In genomic region chr12:71922827-71923381, GRCm38 (mm10) we compare ENCODE assay signal across 16 mouse cellular contexts.
DNase-seq lines count a peak whose midpoint lies in the region; ATAC-seq and TF ChIP-seq lines count a peak whose summit lies in the region.
"Had no signal": no experiment of that assay in that cellular context is flagged by ENCODE, and none has a peak within 500 bp of the region (broad histone marks: within the 10 kb centered on the region; RNA-seq: fewer than 3 reads in every experiment).

No protein-coding gene starts in this region.

- H3K27me3 ChIP-seq in forebrain, embryonic 12.5 days: no peaks in the 10 kb centered on the region
- no peaks in the 10 kb centered on the region for H3K27me3 ChIP-seq in forebrain, postnatal 0 days (ENCODE audit: insufficient read depth, low read length)
- H3K27me3 ChIP-seq in midbrain, embryonic 10.5 days (ENCODE audit: low read depth, poor library complexity, severe bottlenecking): no peaks in the 10 kb centered on the region
- H3K27me3 ChIP-seq in midbrain, postnatal 0 days (ENCODE audit: insufficient read depth, low read length): no peaks in the 10 kb centered on the region
- no peaks in the 10 kb centered on the region for H3K27me3 ChIP-seq in hindbrain, embryonic 15.5 days
- H3K27me3 ChIP-seq: intestine, embryonic 15.5 days; limb, embryonic 13.5 days; Patski had no signal

- H3K36me3 ChIP-seq in forebrain, embryonic 12.5 days (replicated peaks): peaks cover 6% of the 10 kb centered on the region; the same call in 1 of the 2 replicates
- H3K36me3 ChIP-seq in forebrain, postnatal 0 days (ENCODE audit: insufficient read depth): peaks cover 7% of the 10 kb centered on the region; the same call in 1 of the 2 replicates
- no peaks in the 10 kb centered on the region; the same call in 1 of the 2 replicates for H3K36me3 ChIP-seq in midbrain, embryonic 10.5 days
- peaks cover 2% of the 10 kb centered on the region; the same call in 1 of the 2 replicates for H3K36me3 ChIP-seq in midbrain, postnatal 0 days (ENCODE audit: insufficient read depth, low read length)
- peaks cover 3% of the 10 kb centered on the region; the same call in 1 of the 2 replicates for H3K36me3 ChIP-seq in hindbrain, embryonic 15.5 days
- H3K36me3 ChIP-seq: intestine, embryonic 15.5 days had no signal

- WGBS in forebrain, embryonic 12.5 days: 50% methylated on average over 5 of the region's 5 CpGs
- WGBS in forebrain, postnatal 0 days: 37% methylated on average over 5 of the region's 5 CpGs
- 60% methylated on average over 5 of the region's 5 CpGs for WGBS in midbrain, embryonic 10.5 days
- WGBS in midbrain, postnatal 0 days: 27% methylated on average over 5 of the region's 5 CpGs
- WGBS in hindbrain, embryonic 15.5 days: 28% methylated on average over 5 of the region's 5 CpGs

- peaks cover 56% of the 10 kb centered on the region for H3K4me1 ChIP-seq in forebrain, embryonic 12.5 days
- peaks cover 3% of the 10 kb centered on the region; the same call in 1 of the 2 replicates for H3K4me1 ChIP-seq in forebrain, postnatal 0 days (ENCODE audit: insufficient read depth)
- H3K4me1 ChIP-seq in midbrain, embryonic 10.5 days: peaks cover 66% of the 10 kb centered on the region
- peaks cover 3% of the 10 kb centered on the region; the same call in 1 of the 2 replicates for H3K4me1 ChIP-seq in midbrain, postnatal 0 days (ENCODE audit: insufficient read depth, low read length)
- peaks cover 59% of the 10 kb centered on the region for H3K4me1 ChIP-seq in hindbrain, embryonic 15.5 days (replicated peaks)
- H3K4me1 ChIP-seq: intestine, embryonic 15.5 days had no signal

- DNase-seq in forebrain, postnatal 0 days: no peak
- no peak for DNase-seq in midbrain, embryonic 10.5 days (ENCODE audit: low spot score)
- DNase-seq in midbrain, postnatal 0 days (ENCODE audit: low spot score): no peak
- peak; percentile 68 for DNase-seq in retina, embryonic 14.5 days (ENCODE audit: low spot score)
- DNase-seq in gastrocnemius, postnatal 25 days: no peak
- DNase-seq in c-Kit-positive CD71-positive TER-119-positive erythroid progenitor cells, embryonic 14.5 days (ENCODE audit: low spot score): no peak
- DNase-seq: heart, postnatal 14 days; kidney, postnatal 10 days; layer of hippocampus, adult 9-11 months; right cerebral cortex, postnatal 14 days had no signal

- H3K27ac ChIP-seq in forebrain, embryonic 12.5 days: peak overlapping the region; percentile 53; the same call in 1 of the 2 replicates
- H3K27ac ChIP-seq in forebrain, postnatal 0 days (ENCODE audit: low read depth, low read length): no peak overlapping the region
- peak overlapping the region; percentile 67 for H3K27ac ChIP-seq in midbrain, embryonic 10.5 days (replicated peaks)
- H3K27ac ChIP-seq in midbrain, postnatal 0 days (ENCODE audit: low read depth, low read length): no peak overlapping the region
- H3K27ac ChIP-seq in hindbrain, embryonic 15.5 days (replicated peaks): peak overlapping the region; percentile 40; the same call in 1 of the 2 replicates
- H3K27ac ChIP-seq: intestine, embryonic 15.5 days; limb, embryonic 13.5 days had no signal

- no peak for TF ChIP-seq CTCF in forebrain, postnatal 0 days (IDR thresholded peaks at IDR 0.05; ENCODE audit: low read depth)
- no peak for TF ChIP-seq CTCF in midbrain, postnatal 0 days (IDR thresholded peaks at IDR 0.05)

- no peak overlapping the region for H3K4me2 ChIP-seq in forebrain, embryonic 12.5 days
- no peak overlapping the region for H3K4me2 ChIP-seq in forebrain, postnatal 0 days (ENCODE audit: low read depth)
- H3K4me2 ChIP-seq in midbrain, postnatal 0 days (ENCODE audit: low read depth, low read length, poor library complexity, severe bottlenecking): no peak overlapping the region
- H3K4me2 ChIP-seq in hindbrain, embryonic 15.5 days: no peak overlapping the region
- H3K4me2 ChIP-seq: intestine, embryonic 15.5 days; limb, embryonic 13.5 days had no signal

- H3K9me3 ChIP-seq in forebrain, embryonic 12.5 days: no peaks in the 10 kb centered on the region
- no peaks in the 10 kb centered on the region for H3K9me3 ChIP-seq in forebrain, postnatal 0 days (ENCODE audit: low read length)
- H3K9me3 ChIP-seq in midbrain, embryonic 10.5 days (replicated peaks): no peaks in the 10 kb centered on the region
- no peaks in the 10 kb centered on the region for H3K9me3 ChIP-seq in midbrain, postnatal 0 days (ENCODE audit: low read length)
- H3K9me3 ChIP-seq in hindbrain, embryonic 15.5 days: no peaks in the 10 kb centered on the region
- H3K9me3 ChIP-seq: intestine, embryonic 15.5 days; limb, embryonic 13.5 days had no signal

- no peak overlapping the region for H3K9ac ChIP-seq in forebrain, embryonic 12.5 days
- no peak overlapping the region for H3K9ac ChIP-seq in forebrain, postnatal 0 days
- no peak overlapping the region for H3K9ac ChIP-seq in midbrain, postnatal 0 days (replicated peaks; ENCODE audit: low read length, poor library complexity, severe bottlenecking)
- H3K9ac ChIP-seq in hindbrain, embryonic 15.5 days: no peak overlapping the region
- H3K9ac ChIP-seq: intestine, embryonic 15.5 days; limb, embryonic 13.5 days had no signal

- no peak overlapping the region for H3K4me3 ChIP-seq in forebrain, embryonic 12.5 days (replicated peaks)
- H3K4me3 ChIP-seq in forebrain, postnatal 0 days (ENCODE audit: low read depth, low read length): no peak overlapping the region
- no peak overlapping the region for H3K4me3 ChIP-seq in midbrain, embryonic 10.5 days
- no peak overlapping the region for H3K4me3 ChIP-seq in midbrain, postnatal 0 days (ENCODE audit: low read depth, low read length)
- H3K4me3 ChIP-seq in hindbrain, embryonic 15.5 days: no peak overlapping the region
- H3K4me3 ChIP-seq: intestine, embryonic 15.5 days; limb, embryonic 13.5 days; myocyte had no signal

- peak; percentile 42; the same call in 1 of the 2 replicates for ATAC-seq in forebrain, embryonic 12.5 days (ENCODE audit: low FRiP score)
- ATAC-seq in forebrain, postnatal 0 days: no peak
- no peak for ATAC-seq in midbrain, postnatal 0 days (ENCODE audit: low FRiP score)
- ATAC-seq in hindbrain, embryonic 15.5 days (ENCODE audit: low FRiP score, low read depth): peak; percentile 39; the same call in 1 of the 2 replicates
- ATAC-seq: intestine, embryonic 15.5 days; Patski had no signal

Comparison
In these comparisons a context has a peak if more than half of its experiments do, and no peak if none do; other contexts are left out.
1. ATAC-seq: peak in forebrain, embryonic 12.5 days (single experiment) and hindbrain, embryonic 15.5 days (single experiment); none in forebrain, postnatal 0 days (single experiment) and midbrain, postnatal 0 days (single experiment).
2. H3K27ac ChIP-seq: peak in forebrain, embryonic 12.5 days (single experiment), midbrain, embryonic 10.5 days (single experiment) and hindbrain, embryonic 15.5 days (single experiment); none in forebrain, postnatal 0 days (single experiment) and midbrain, postnatal 0 days (single experiment).